Mouse (Mus musculus): ENCODE measurements around the gene Pbx4.

The Pbx4 gene

DNA sequence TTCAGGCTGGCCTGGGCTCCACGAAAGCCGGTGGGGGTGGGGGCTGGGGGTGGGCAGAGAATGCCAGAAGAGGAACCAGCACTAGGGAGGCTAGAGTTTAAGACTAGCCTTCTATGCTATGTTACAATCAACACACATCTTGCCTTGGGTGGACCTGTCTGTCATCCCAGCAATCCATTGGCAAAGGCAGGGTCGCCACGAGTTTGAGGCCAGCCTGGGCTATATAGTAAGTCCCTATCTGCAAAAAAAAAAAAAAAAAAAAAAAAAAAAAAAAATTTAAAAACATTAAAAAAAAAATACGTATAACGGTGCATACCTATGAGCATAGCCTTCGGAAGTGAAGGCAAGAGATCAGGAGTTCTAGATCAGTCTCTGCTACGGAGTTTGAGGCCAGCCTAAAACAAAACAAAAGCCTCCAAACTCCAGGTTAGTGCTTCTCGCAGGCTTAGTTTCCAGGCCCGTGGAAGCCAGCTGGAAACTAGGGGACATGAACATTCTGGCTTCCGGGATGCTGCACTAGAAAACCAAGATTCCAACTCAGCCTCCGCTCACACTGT is 68.7 kb downstream of the Pbx4 start:
- DNase-seq (ENCODE audit: low spot score in 2 of 2): no peak

DNA sequence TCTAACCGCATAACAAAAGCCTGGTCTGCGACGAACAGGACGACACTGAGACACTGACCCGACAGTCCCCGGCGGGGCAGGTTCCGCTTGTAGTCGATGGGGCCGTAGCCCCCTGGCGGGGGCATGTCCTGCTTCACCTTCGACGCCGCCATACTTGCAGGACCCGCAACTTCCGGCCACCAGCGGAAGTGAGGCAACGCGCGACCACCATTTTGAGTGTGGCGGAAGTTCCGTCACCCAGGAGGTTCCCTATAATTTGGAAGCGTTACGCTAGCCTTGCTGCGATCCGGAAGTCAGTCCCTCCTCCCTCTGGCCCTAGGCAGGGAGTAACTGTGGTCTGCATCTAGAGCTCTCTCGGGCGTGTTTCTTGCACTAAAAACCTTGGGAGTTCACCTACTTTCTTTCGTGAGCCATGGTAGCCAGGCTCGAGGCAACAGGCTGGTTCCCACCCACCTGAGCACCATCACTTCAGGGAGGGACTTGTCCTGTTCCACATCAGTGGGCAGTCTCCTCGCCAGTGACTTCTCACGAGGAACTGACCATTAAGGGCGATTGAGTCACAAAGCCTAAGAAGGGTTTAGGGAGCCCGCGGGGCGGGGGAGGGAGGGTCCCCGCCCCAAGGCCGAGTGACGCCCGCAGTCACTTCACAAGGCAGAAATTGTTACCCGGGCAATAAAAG is 69.3 kb downstream of the Pbx4 start:
- DNase-seq (ENCODE audit: low spot score in 2 of 2): peak; percentile 95 to 97

DNA sequence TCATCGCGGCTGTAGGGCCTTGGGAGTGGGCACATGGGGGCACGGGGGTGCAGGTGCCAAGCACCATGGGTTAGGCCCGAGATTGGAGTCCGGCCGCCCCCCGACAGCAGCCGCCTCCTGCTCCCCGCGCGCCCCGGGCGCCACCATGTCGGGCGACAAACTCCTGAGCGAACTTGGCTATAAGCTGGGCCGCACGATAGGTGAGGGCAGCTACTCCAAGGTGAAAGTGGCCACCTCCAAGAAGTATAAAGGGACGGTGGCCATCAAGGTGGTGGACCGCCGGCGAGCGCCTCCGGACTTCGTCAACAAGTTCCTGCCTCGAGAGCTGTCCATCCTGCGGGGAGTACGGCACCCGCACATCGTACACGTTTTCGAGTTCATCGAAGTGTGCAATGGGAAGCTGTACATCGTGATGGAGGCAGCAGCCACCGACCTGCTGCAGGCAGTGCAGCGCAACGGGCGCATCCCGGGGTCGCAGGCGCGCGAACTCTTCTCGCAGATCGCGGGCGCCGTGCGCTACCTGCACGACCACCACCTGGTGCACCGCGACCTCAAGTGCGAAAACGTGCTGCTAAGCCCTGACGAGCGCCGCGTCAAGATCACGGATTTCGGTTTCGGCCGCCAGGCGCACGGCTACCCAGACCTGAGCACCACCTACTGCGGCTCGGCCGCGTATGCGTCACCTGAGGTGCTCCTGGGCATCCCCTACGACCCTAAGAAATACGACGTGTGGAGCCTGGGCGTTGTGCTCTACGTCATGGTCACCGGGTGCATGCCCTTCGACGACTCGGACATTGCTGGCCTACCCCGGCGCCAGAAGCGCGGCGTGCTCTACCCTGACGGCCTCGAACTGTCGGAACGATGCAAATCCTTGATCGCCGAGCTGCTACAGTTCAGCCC is 70.1 kb downstream of the Pbx4 start, which contains the start of the genes Tssk6, Ndufa13 and Yjefn3:
Tssk6 (plus strand) TSS at position 22 of the 900 bp plus-strand sequence.
Ndufa13 (minus strand) TSS at position 396 of the 900 bp plus-strand sequence.
Yjefn3 (minus strand) TSS at position 550 of the 900 bp plus-strand sequence.
- DNase-seq (ENCODE audit: low spot score in 2 of 2): no peak

DNA sequence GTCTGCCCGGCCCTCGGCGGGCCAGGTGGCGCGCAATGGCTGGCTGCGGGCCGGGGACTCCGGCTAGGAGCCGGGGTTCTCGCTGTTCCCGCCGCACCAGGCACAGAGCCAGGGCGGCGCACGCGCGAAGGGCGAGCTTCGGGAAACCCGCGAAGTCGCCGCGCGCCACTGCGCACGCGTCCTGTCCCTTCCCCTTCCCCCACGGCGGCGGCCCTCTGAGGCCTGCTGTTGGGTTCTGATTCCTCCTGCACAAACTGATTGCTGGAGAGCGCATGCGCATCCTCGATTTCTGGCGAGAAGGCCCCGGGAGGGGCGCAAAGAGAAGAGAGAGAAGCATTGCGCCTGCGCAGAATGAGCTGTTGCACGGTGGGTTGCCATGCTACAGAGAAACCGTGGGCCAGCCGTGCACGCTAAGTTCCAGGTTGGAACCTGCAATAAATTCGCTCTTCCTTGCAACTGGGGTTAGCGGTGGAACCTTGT is 70.8 kb downstream of the Pbx4 start:
- DNase-seq (ENCODE audit: low spot score in 2 of 2): peak; percentile 95 to 99

DNA sequence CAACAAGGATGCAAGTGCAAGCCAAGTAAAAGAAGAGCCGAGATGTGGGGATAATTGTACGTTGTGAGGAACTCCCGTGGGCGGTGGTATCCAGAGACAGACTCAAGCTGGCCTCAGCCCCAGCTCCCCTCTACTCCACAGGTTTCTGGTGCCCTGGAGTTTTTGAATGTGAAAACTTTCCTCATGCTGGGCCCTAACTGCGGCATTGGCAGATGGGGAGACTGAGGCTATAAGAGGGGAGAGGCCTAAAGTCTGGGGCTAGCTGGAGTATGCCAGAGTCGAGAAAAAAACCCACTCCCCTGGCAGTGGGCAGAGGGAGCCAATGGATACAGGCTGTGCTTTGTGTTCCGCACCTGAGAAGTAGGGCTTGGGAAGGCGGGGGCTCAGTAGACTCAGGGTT is 71.8 kb downstream of the Pbx4 start:
- DNase-seq (ENCODE audit: low spot score in 2 of 2): no peak

DNA sequence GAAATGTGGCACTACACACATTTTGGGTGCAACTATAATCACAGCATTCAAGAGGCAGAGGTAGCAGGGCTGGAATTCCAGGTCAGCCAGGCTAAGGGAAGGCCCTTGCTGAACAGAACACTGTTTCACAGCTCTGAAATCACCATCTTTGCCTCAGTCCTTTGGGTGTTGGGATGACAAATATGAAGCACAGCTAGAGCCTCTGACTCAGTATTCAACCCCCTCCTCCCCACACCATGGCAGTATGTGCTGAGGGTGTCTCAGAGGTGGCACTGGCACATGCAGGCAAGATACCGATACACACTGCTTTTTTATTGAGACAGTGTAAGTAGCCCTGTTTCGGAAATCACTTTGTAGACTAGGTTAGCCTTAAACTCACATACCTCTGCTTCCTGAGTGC is 74.0 kb downstream of the Pbx4 start:
- DNase-seq (ENCODE audit: low spot score in 2 of 2): no peak

DNA sequence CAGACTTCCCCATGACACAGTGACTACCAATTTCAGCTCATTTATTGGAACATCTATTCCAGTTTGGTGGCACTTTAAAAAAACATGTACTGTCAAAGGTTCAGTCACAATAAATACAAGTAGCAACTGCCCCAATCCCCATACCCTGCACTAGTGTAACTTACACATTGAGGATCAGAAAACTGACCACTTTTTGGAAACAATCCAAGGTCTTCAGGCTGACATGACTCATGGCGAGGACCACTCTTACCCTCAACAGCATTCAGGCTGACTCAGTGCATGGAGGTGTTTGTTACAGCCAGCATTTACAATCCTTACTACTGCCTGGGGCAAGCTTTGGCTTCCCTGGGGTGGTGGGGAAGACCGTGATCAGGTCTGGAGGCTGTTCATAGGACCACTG is 74.8 kb downstream of the Pbx4 start:
- DNase-seq (ENCODE audit: low spot score in 2 of 2): no peak

DNA sequence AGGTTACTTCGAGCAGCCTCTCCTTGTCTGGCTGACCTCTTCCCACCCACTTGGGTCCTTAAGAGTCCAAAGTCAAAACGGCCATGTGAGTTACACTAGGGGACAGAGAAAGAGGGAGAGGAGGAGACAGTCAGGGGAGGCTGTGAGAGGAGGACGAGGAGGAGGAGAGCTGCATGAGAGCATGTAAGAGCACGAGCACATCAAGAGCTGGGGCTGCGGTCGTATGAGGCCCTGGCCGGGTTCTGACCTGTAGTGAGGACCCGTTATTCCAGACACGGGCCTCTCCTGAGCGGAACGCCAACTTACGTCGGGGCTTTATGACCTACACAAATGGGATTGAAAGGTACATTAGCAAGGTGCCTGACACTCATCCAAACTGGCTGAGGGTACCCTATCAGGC is 79.6 kb downstream of the Pbx4 start:
- DNase-seq (ENCODE audit: low spot score in 2 of 2): no peak

DNA sequence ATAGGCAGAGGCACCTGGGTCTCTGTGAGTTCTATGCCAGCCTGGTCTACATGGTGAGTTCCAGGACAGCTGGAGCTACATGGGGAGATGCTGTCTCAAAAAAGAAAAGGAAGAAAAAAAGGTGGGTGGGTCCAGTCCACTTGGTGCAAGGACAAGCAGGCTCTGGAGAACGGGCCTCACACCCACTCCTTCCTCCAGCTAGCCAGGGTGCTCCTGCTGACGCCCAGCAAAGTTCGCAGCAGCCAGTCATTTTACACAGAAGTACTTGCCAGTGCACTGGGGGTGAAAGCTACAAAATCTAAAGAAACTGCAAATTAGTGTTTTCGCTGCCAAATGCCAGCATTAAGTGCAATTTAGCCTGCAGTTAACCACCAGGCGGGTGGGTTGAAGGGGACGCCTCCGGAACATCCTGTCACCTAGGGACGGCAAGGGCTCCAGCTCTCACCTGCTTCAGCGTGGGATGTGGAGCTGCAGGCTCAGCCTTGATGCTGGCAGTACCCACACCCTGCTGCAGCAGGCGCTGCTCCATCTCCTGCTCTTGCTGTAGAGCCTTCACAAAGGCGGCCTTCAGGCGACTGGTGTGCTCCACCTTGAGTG is 80.3 kb downstream of the Pbx4 start:
- no peak for DNase-seq (ENCODE audit: low spot score in 2 of 2)

DNA sequence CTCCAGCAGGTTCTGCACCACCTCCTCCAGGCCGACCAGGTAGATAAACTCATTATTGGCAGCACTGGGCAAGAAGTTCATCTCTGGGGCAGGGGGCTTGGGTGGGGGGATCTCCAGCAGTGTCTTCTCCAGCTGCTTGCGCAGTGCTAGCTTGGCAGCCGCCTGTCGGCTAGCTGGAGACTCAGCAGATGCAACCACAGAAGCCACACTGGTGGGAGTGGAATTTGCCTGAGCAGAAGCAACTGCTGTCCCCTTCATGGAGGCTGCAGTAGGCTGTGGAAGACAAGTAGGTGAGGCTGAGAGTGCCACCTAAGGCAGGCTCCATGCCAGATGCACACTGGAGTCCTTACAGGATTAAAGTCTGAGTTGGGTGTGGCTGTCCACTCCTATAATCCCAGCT is 82.2 kb downstream of the Pbx4 start:
- DNase-seq (ENCODE audit: low spot score in 2 of 2): no peak

DNA sequence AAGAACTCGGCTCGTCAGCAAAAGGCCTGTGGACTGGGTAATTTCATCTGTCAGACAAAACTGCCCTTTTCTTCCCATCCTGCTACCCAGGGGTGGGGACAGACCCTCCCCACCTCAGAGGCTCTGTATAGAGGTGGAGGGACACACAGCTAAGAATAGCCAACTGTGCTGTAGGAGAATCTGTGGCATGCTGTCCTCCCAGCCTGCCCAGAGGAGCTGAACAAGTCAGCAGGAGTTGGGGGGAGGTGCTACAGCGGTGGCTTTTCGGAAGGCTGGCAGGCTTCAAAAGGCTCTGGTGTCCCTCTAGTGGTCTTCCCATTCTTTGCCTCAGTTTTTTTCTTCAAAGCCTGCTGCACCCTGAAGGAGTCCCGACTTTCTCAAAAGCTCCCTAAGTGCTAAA is 83.5 kb downstream of the Pbx4 start:
- DNase-seq (ENCODE audit: low spot score in 2 of 2): no peak

DNA sequence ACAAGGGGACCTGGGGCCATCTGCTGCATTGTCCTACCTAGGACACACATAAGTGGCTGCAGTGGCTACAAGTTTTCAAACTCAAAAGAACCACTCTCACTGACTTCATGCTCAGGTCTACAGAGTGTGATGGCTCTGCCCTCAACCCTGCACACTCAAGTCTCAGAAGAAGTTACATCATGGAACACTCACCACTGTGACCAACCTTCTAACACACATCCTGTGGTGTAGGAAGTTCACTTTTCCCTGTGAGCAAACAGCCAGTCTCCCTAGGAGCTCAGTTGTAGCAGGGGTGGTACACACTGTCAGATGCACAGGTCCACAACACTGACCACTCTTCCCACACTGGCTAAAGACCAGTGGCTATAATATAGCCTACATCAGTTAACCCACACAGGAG is 86.2 kb downstream of the Pbx4 start:
- no peak for DNase-seq (ENCODE audit: low spot score in 2 of 2)

DNA sequence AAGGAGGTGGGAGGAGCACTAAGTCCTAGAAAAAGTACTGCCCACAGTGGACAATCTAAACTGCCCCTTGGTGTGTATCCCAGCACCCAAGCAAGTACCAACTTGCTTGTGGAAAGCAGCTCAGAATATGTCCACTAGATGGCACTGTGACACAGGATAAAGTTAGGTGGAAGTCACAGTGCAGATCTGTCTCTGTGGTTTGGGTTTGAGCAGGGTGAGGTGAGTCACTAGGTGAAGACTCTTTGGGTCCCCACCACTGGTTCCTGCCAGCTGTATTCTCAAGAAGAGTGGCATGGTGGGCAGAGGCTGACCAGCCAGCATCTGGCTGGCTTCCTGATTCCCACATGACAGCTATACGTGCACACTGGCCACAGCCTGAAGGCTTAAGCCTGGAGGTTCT is 86.7 kb downstream of the Pbx4 start:
- peak; percentile 44 to 77 for DNase-seq (ENCODE audit: low spot score in 2 of 2)

DNA sequence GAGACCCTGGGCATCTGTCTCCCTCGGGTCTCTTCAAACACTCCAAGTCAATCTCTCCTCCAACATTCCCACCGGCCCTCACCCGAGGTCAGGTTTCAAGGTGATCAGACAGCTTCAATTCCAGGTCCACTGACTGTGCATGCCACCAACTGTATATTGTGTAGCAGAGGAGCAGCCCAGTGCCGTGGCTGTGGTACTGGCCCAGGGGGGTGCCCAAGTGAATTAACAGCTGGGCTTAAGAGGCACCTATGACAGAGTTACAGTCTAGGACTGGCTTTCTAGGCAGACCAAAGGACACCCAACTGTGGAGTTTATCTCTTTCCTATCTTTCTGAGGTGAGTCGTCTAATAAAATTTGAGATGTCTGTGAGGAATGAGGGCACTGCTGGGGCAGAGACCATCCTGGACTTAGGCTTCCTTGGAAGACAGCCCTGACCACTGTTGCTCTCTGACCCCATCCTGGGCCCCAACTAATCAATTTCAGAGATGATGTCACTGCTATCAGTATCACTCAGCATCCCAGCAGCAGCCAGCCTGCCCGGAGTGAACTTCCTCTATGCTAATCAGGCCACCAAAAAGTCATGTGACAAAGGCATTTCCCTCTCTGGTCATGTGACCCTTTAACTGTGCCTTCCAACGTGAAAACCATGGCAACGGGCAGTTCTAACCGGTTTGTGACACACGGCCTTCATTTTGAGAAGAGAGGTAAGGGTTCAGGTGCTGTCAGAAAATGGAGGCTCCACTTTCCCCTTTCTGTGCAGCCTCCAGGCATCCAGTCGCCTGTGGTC is 87.8 kb downstream of the Pbx4 start:
- no peak for DNase-seq (ENCODE audit: low spot score in 2 of 2)

DNA sequence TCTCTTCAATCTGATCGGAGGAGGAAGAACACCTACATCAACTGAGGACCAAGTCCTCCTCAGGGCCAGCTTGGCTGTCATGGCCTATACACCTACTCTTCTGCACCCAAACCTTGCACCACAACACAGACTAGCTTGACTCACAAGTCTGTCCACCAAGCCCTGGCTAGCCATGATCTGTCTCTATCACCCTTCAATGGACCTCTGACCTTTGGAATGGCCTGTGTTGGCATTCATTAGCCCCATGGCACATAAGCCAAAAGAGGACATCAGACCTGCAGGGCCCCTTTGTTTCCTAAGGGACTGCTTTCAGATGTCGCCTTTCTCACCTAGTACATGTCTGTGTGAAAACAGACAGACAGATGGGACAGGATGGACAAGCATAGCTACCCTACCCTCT is 88.8 kb downstream of the Pbx4 start:
- no peak for DNase-seq (ENCODE audit: low spot score in 2 of 2)

All from frontal cortex, postnatal 25 days (tissue).